Mouse (Mus musculus): ENCODE results near the gene Tns1.

GRCm38 (mm10) chr1:74041692-74042091, 82.6 kb downstream of the Tns1 start:
- no peak for TF ChIP-seq CTCF (IDR thresholded peaks at IDR 0.05; ENCODE audit: control insufficient read depth, insufficient read depth, low read length)
- TF ChIP-seq POLR2A (IDR thresholded peaks at IDR 0.05; ENCODE audit: borderline replicate concordance, control insufficient read depth, low read depth, low read length), result no peak

All from bone marrow, adult 2 months (tissue).